Mouse (Mus musculus): ENCODE measurements around the gene Gm19684. TPM values are rescaled to one million over a fixed set of nuclear protein-coding genes. Genes with fewer than 3 reads are reported as not detected.
"Not testable (repeated sequence)": the region's sequence is repeated elsewhere in the genome, so short reads cannot be mapped to it uniquely, and the experiment has no call there.

The Gm19684 gene
- polyA plus RNA-seq, 1 experiment from 2014 or later, result not detected

- H3K9me3 ChIP-seq (ENCODE audit: control insufficient read depth, low read length); H3K4me1 ChIP-seq (ENCODE audit: control insufficient read depth, insufficient read depth, low read length); H3K4me3 ChIP-seq (ENCODE audit: low read depth, low read length); H3K27ac ChIP-seq (replicated peaks; ENCODE audit: low read depth, low read length); H3K36me3 ChIP-seq (ENCODE audit: control insufficient read depth, insufficient read depth, low read length); DNase-seq (ENCODE audit: low spot score); H3K9ac ChIP-seq (ENCODE audit: low read depth, low read length); ATAC-seq (ENCODE audit: low read depth): not testable (repeated sequence)
- WGBS, result 36% methylated on average over 18 of the region's 18 CpGs
- Histone ChIP-seq H3K27me3 (replicated peaks; ENCODE audit: control insufficient read depth, insufficient read depth, low read length) (peaks cover 27% of the 10 kb centered on the region), H3K4me2 (ENCODE audit: low read depth, low read length) (peak overlapping the region; percentile 26)
Observed at GRCm38 (mm10) chr17:36120839-36121238, 639 bp upstream of the Gm19684 start.

- not testable (repeated sequence) for H3K4me2 ChIP-seq (ENCODE audit: low read depth, low read length); H3K27ac ChIP-seq (replicated peaks; ENCODE audit: low read depth, low read length); H3K36me3 ChIP-seq (ENCODE audit: control insufficient read depth, insufficient read depth, low read length); H3K4me3 ChIP-seq (ENCODE audit: low read depth, low read length); DNase-seq (ENCODE audit: low spot score); H3K9ac ChIP-seq (ENCODE audit: low read depth, low read length); H3K4me1 ChIP-seq (ENCODE audit: control insufficient read depth, insufficient read depth, low read length); ATAC-seq (ENCODE audit: low read depth); H3K9me3 ChIP-seq (ENCODE audit: control insufficient read depth, low read length)
- WGBS, result 63% methylated on average over 3 of the region's 3 CpGs
- H3K27me3 ChIP-seq (replicated peaks; ENCODE audit: control insufficient read depth, insufficient read depth, low read length), result peaks cover 24% of the 10 kb centered on the region
Observed at GRCm38 (mm10) chr17:36124111-36124510, 2.6 kb downstream of the Gm19684 start.

GRCm38 (mm10) chr17:36128525-36128924 is 7.0 kb downstream of the Gm19684 start:
- not testable (repeated sequence) for H3K27ac ChIP-seq (replicated peaks; ENCODE audit: low read depth, low read length); H3K9me3 ChIP-seq (ENCODE audit: control insufficient read depth, low read length); ATAC-seq (ENCODE audit: low read depth); H3K4me3 ChIP-seq (ENCODE audit: low read depth, low read length); H3K4me1 ChIP-seq (ENCODE audit: control insufficient read depth, insufficient read depth, low read length); H3K27me3 ChIP-seq (replicated peaks; ENCODE audit: control insufficient read depth, insufficient read depth, low read length); H3K4me2 ChIP-seq (ENCODE audit: low read depth, low read length); H3K9ac ChIP-seq (ENCODE audit: low read depth, low read length); H3K36me3 ChIP-seq (ENCODE audit: control insufficient read depth, insufficient read depth, low read length); DNase-seq (ENCODE audit: low spot score)
- WGBS, result 53% methylated on average over 10 of the region's 13 CpGs

GRCm38 (mm10) chr17:36128968-36129817 is 7.7 kb downstream of the Gm19684 start, which contains the start of gene Gm7030:
Gene Gm7030, minus strand, starts transcription at chr17:36129425.
- H3K27ac ChIP-seq (replicated peaks; ENCODE audit: low read depth, low read length); H3K9ac ChIP-seq (ENCODE audit: low read depth, low read length); ATAC-seq (ENCODE audit: low read depth); DNase-seq (ENCODE audit: low spot score); H3K4me1 ChIP-seq (ENCODE audit: control insufficient read depth, insufficient read depth, low read length); H3K4me3 ChIP-seq (ENCODE audit: low read depth, low read length); H3K36me3 ChIP-seq (ENCODE audit: control insufficient read depth, insufficient read depth, low read length); H3K9me3 ChIP-seq (ENCODE audit: control insufficient read depth, low read length); H3K4me2 ChIP-seq (ENCODE audit: low read depth, low read length); H3K27me3 ChIP-seq (replicated peaks; ENCODE audit: control insufficient read depth, insufficient read depth, low read length): not testable (repeated sequence)
- WGBS, result 17% methylated on average over 20 of the region's 28 CpGs

GRCm38 (mm10) chr17:36131516-36132265 is 10.2 kb downstream of the Gm19684 start:
- Histone ChIP-seq H3K4me2 (ENCODE audit: low read depth, low read length) (no peak overlapping the region), H3K4me1 (ENCODE audit: control insufficient read depth, insufficient read depth, low read length) (no peaks in the 10 kb centered on the region), H3K9me3 (ENCODE audit: control insufficient read depth, low read length) (no peaks in the 10 kb centered on the region), H3K27me3 (replicated peaks; ENCODE audit: control insufficient read depth, insufficient read depth, low read length) (peaks cover 4% of the 10 kb centered on the region; the same call in 1 of the 2 replicates), H3K27ac (replicated peaks; ENCODE audit: low read depth, low read length) (no peak overlapping the region), H3K9ac (ENCODE audit: low read depth, low read length) (no peak overlapping the region), H3K36me3 (ENCODE audit: control insufficient read depth, insufficient read depth, low read length) (no peaks in the 10 kb centered on the region), H3K4me3 (ENCODE audit: low read depth, low read length) (no peak overlapping the region)
- no peak for ATAC-seq (ENCODE audit: low read depth)
- no peak for DNase-seq (ENCODE audit: low spot score)
- 71% methylated on average over 5 of the region's 5 CpGs for WGBS

- H3K4me2 ChIP-seq (ENCODE audit: low read depth, low read length); DNase-seq (ENCODE audit: low spot score); H3K4me1 ChIP-seq (ENCODE audit: control insufficient read depth, insufficient read depth, low read length); H3K9ac ChIP-seq (ENCODE audit: low read depth, low read length); H3K4me3 ChIP-seq (ENCODE audit: low read depth, low read length); ATAC-seq (ENCODE audit: low read depth); H3K27ac ChIP-seq (replicated peaks; ENCODE audit: low read depth, low read length); H3K36me3 ChIP-seq (ENCODE audit: control insufficient read depth, insufficient read depth, low read length); H3K9me3 ChIP-seq (ENCODE audit: control insufficient read depth, low read length): not testable (repeated sequence)
- peaks cover 12% of the 10 kb centered on the region for H3K27me3 ChIP-seq (replicated peaks; ENCODE audit: control insufficient read depth, insufficient read depth, low read length)
Observed at GRCm38 (mm10) chr17:36135421-36136231, 14.1 kb downstream of the Gm19684 start.

- H3K36me3 ChIP-seq (ENCODE audit: control insufficient read depth, insufficient read depth, low read length); H3K4me2 ChIP-seq (ENCODE audit: low read depth, low read length); H3K4me3 ChIP-seq (ENCODE audit: low read depth, low read length); H3K9me3 ChIP-seq (ENCODE audit: control insufficient read depth, low read length); H3K9ac ChIP-seq (ENCODE audit: low read depth, low read length); ATAC-seq (ENCODE audit: low read depth); H3K27ac ChIP-seq (replicated peaks; ENCODE audit: low read depth, low read length); H3K4me1 ChIP-seq (ENCODE audit: control insufficient read depth, insufficient read depth, low read length); DNase-seq (ENCODE audit: low spot score): not testable (repeated sequence)
- H3K27me3 ChIP-seq (replicated peaks; ENCODE audit: control insufficient read depth, insufficient read depth, low read length), result peaks cover 12% of the 10 kb centered on the region; the same call in 1 of the 2 replicates
- WGBS, result 65% methylated on average over 1 of the region's 1 CpGs
Observed at GRCm38 (mm10) chr17:36136299-36136848, 14.9 kb downstream of the Gm19684 start.

Data from embryonic facial prominence, embryonic 14.5 days (tissue).